Mouse (Mus musculus) limb, embryonic 14.5 days (tissue): ENCODE measurements around the gene Lrpap1. TPM values are rescaled to one million over a fixed set of nuclear protein-coding genes. Genes with fewer than 3 reads are reported as not detected.
A peak's percentile ranks its signal among the peaks of the same experiment; 100 is the strongest.

Experiments used
- ATAC-seq: fragments of 200-750 bp; cut with Nextera tagmentation; 2 replicates; pipeline ENCODE4 v1.8.0; 2017; ENCODE audit warnings: low read depth, moderate number of reproducible peaks, moderate TSS enrichment; ENCODE audit not compliant: low FRiP score
- DNase-seq: peaks from one replicate; pipeline ENCODE4 v3.0.0-alpha.2; 2015; ENCODE audit warnings: low spot score
- H3K27ac ChIP-seq: fragments of 300-500 bp; sonication (generic); replicated peaks from 2 replicates; pipeline ENCODE4 v1.5.1; 2014; ENCODE audit warnings: low read depth, mild to moderate bottlenecking, low read length, moderate library complexity, mixed read lengths
- H3K27me3 ChIP-seq: fragments of 300-500 bp; sonication (generic); 2 replicates; pipeline ENCODE4 v1.6.1; 2014; ENCODE audit warnings: low read length, mixed read lengths; ENCODE audit not compliant: control insufficient read depth, insufficient read depth
- H3K36me3 ChIP-seq: fragments of 300-500 bp; sonication (generic); 2 replicates; pipeline ENCODE4 v1.6.1; 2014; ENCODE audit warnings: mild to moderate bottlenecking, low read length, moderate library complexity, mixed read lengths; ENCODE audit not compliant: control insufficient read depth, insufficient read depth
- H3K4me1 ChIP-seq: fragments of 300-500 bp; sonication (generic); 2 replicates; pipeline ENCODE4 v1.6.1; 2014; ENCODE audit warnings: antibody characterized with exemption, low read length, mixed read lengths; ENCODE audit not compliant: control insufficient read depth, insufficient read depth
- H3K4me2 ChIP-seq: fragments of 300-500 bp; sonication (generic); replicated peaks from 2 replicates; pipeline ENCODE4 v1.6.1; 2014; ENCODE audit warnings: low read depth, mild to moderate bottlenecking, low read length, moderate library complexity; ENCODE audit not compliant: severe bottlenecking
- H3K4me3 ChIP-seq: fragments of 300-500 bp; sonication (generic); replicated peaks from 2 replicates; pipeline ENCODE4 v1.5.1; 2014; ENCODE audit warnings: low read length
- H3K9ac ChIP-seq: fragments of 300-500 bp; sonication (generic); 2 replicates; pipeline ENCODE4 v1.6.1; 2014; ENCODE audit warnings: mild to moderate bottlenecking, low read depth, low read length, moderate library complexity; ENCODE audit not compliant: severe bottlenecking
- H3K9me3 ChIP-seq: fragments of 300-500 bp; sonication (generic); 2 replicates; pipeline ENCODE4 v1.6.1; 2016; ENCODE audit warnings: low read length; ENCODE audit not compliant: control insufficient read depth
- POLR2A ChIP-seq: fragments of 200-500 bp; IDR thresholded peaks from 2 replicates; pipeline ENCODE4 v1.8.0; 2012; ENCODE audit warnings: inconsistent platforms, mild to moderate bottlenecking, moderate library complexity, borderline replicate concordance; ENCODE audit not compliant: insufficient read depth, insufficient read length; ENCODE audit errors: extremely low read depth
- WGBS: fragments of 180-500 bp; shearing (Covaris S2); extraction: QIAGEN DNeasy Blood & Tissue Kit; methylation state at CpG from one replicate; pipeline ENCODE4 v1.1.7; 2014; 5-methylcytosine and 5-hydroxymethylcytosine counted together
- polyA plus RNA-seq, 2 experiments: library from polyadenylated mRNA; depleted of rRNA in 1 of 2; stranded (reverse) in 1 of 2; unstranded in 1 of 2; fragments of >200 nt; fragmentation: Nextera tagmentation in 1 of 2; extraction: Ambion mirVana in 1 of 2; gene quantifications; 2 replicates each; pipeline versions ENCODE4 v1.2.1 to v1.2.3; 2012 to 2014

Gene Lrpap1
- polyA plus RNA-seq, 2 experiments, result 59.5 to 137 TPM

GRCm38 (mm10) chr5:35057582-35057981 lies 48.0 kb downstream of the Lrpap1 start:
- Histone ChIP-seq H3K4me1 (0 out of 2 replicates have a peak, but pooled peaks cover 3% of the 10 kb centered on the region), H3K4me2 (peak overlapping the region; percentile 96), H3K9ac (no peak overlapping the region; the same call in 1 of the 2 replicates), H3K27me3 (peaks cover 19% of the 10 kb centered on the region), H3K9me3 (no peaks in the 10 kb centered on the region), H3K36me3 (no peaks in the 10 kb centered on the region), H3K4me3 (peak overlapping the region; percentile 56), H3K27ac (no peak overlapping the region)
- no peak for TF ChIP-seq POLR2A
- DNase-seq (peak; percentile 30), ATAC-seq (peak; percentile 48; the same call in 1 of the 2 replicates)
- WGBS, result 29% methylated on average over 2 of the region's 4 CpGs

- Histone ChIP-seq H3K27me3 (peaks cover 19% of the 10 kb centered on the region), H3K9ac (peak within 1 kb of the TSS; percentile 60), H3K27ac (no peak within 1 kb of the TSS), H3K9me3 (no peaks in the 10 kb centered on the region), H3K4me3 (peak within 1 kb of the TSS; percentile 56), H3K4me2 (peak within 1 kb of the TSS; percentile 96), H3K4me1 (0 out of 2 replicates have a peak, but pooled peaks cover 3% of the 10 kb centered on the region), H3K36me3 (no peaks in the 10 kb centered on the region)
- DNase-seq (peak; percentile 60), ATAC-seq (peak; percentile 48)
- TF ChIP-seq POLR2A, result no peak
- WGBS, result under 1% methylated on average over 42 of the region's 74 CpGs
Measured at GRCm38 (mm10) chr5:35056604-35057432, 48.7 kb downstream of the Lrpap1 start, which contains the start of gene Dok7. Gene Dok7, plus strand, starts transcription at chr5:35056766.

GRCm38 (mm10) chr5:35055076-35055475 lies 50.5 kb downstream of the Lrpap1 start:
- no peak overlapping the region for H3K27ac ChIP-seq
- no peak overlapping the region for H3K4me2 ChIP-seq
- no peak overlapping the region for H3K9ac ChIP-seq
- 60% methylated on average over 12 of the region's 12 CpGs for WGBS
- no peaks in the 10 kb centered on the region for H3K9me3 ChIP-seq
- H3K36me3 ChIP-seq, result no peaks in the 10 kb centered on the region
- H3K27me3 ChIP-seq, result peaks cover 19% of the 10 kb centered on the region
- 0 out of 2 replicates have a peak, but pooled peaks have one; percentile 7 for ATAC-seq
- TF ChIP-seq POLR2A, result no peak
- H3K4me1 ChIP-seq, result 0 out of 2 replicates have a peak, but pooled peaks cover 3% of the 10 kb centered on the region
- peak; percentile 35 for DNase-seq
- H3K4me3 ChIP-seq, result no peak overlapping the region

- Histone ChIP-seq H3K9ac (no peak overlapping the region), H3K9me3 (no peaks in the 10 kb centered on the region), H3K27ac (no peak overlapping the region), H3K36me3 (no peaks in the 10 kb centered on the region), H3K4me3 (no peak overlapping the region), H3K27me3 (peaks cover 19% of the 10 kb centered on the region), H3K4me2 (no peak overlapping the region), H3K4me1 (0 out of 2 replicates have a peak, but pooled peaks cover 3% of the 10 kb centered on the region)
- WGBS, result 84% methylated on average over 3 of the region's 3 CpGs
- no peak for TF ChIP-seq POLR2A
- ATAC-seq (no peak), DNase-seq (no peak)
Measured at GRCm38 (mm10) chr5:35054628-35055027, 50.9 kb downstream of the Lrpap1 start.

- TF ChIP-seq POLR2A, result no peak
- Histone ChIP-seq H3K27me3 (no peaks in the 10 kb centered on the region; the same call in 1 of the 2 replicates), H3K9ac (no peak overlapping the region), H3K9me3 (no peaks in the 10 kb centered on the region), H3K4me1 (no peaks in the 10 kb centered on the region), H3K4me3 (no peak overlapping the region), H3K27ac (no peak overlapping the region), H3K4me2 (no peak overlapping the region), H3K36me3 (no peaks in the 10 kb centered on the region)
- WGBS, result 74% methylated on average over 5 of the region's 5 CpGs
- no peak for ATAC-seq
- DNase-seq, result no peak
Measured at GRCm38 (mm10) chr5:35050541-35050940, 55.0 kb downstream of the Lrpap1 start.
